Mouse (Mus musculus): ENCODE results near the gene Ostf1.

DNA sequence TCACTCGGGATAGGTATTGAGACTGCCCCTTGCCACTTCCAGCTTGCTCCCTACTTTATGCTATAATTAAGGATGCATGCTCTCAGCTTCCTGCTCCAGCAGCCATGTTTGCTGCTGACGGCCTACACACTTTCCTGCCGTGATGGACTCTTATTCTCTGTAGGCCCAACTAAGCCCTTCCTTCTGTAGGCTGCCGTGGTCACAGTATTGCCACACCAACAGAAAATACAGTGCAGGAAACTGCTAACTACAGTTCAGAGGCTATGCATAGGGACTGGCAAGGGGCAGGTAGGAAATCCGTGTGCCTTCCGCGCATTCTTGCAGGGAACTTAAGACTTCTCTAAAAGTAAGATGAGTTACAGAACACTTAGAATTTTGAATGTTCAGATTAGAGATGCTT is 17.3 kb downstream of the Ostf1 start:
- TF ChIP-seq CTCF (IDR thresholded peaks at IDR 0.05; ENCODE audit: low read depth, low read length) (no peak), POLR2A (IDR thresholded peaks at IDR 0.05; ENCODE audit: insufficient read depth, low read length) (no peak), EP300 (IDR thresholded peaks at IDR 0.05; ENCODE audit: insufficient read depth, low read depth, low read length) (no peak)
